Mouse (Mus musculus): Measurements from ENCODE around the gene Nckap5l. TPM values are rescaled to one million over a fixed set of nuclear protein-coding genes. Genes with fewer than 3 reads are reported as not detected.

Gene Nckap5l
- polyA plus RNA-seq, 1 experiment: 6.1 TPM

- H3K36me3 ChIP-seq (ENCODE audit: control insufficient read depth, insufficient read depth, low read length, poor library complexity, severe bottlenecking): no peaks in the 10 kb centered on the region
- H3K4me3 ChIP-seq (ENCODE audit: low read depth, low read length): no peak overlapping the region
- no peak overlapping the region for H3K27ac ChIP-seq (ENCODE audit: insufficient read depth, low read length)
- no peaks in the 10 kb centered on the region for H3K27me3 ChIP-seq (ENCODE audit: control insufficient read depth, insufficient read depth, low read length, poor library complexity, severe bottlenecking)
- no peaks in the 10 kb centered on the region for H3K4me1 ChIP-seq (ENCODE audit: control insufficient read depth, insufficient read depth, low read length)
- H3K9me3 ChIP-seq (replicated peaks; ENCODE audit: control insufficient read depth, insufficient read depth, low read length, poor library complexity, severe bottlenecking): no peaks in the 10 kb centered on the region
- TF ChIP-seq CTCF (IDR thresholded peaks at IDR 0.05; ENCODE audit: low read depth, low read length) (no peak), EP300 (IDR thresholded peaks at IDR 0.05; ENCODE audit: insufficient read depth, low read depth, low read length) (no peak), POLR2A (IDR thresholded peaks at IDR 0.05; ENCODE audit: insufficient read depth, low read length) (no peak)
- H3K9ac ChIP-seq (ENCODE audit: low read depth, poor library complexity, severe bottlenecking): no peak overlapping the region
These were observed 18.4 kb downstream of the Nckap5l start for GRCm38 (mm10) chr15:99438966-99439698.

DNA sequence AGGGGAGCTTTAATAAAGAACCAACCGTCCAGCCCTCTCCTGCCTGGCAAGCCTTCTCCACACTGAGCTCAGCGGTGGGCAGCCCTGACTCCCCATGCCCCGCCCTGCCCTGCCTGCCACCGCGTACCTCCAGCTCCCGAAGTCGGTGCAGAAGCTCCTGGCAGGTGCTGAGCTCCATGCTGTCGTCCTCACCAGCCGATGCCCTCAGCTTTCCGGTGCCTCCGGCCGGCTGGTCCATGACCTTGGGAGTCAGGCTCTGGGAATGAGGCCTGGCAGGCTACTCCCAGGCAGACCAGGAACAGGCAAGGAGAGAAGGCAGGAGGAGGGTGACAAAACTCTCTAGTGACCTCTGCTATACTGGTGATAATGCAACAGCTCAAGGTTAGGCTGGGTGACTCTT lies 23.6 kb downstream of the Nckap5l start:
- no peak for TF ChIP-seq EP300 (IDR thresholded peaks at IDR 0.05; ENCODE audit: insufficient read depth, low read depth, low read length)
- no peak for TF ChIP-seq POLR2A (IDR thresholded peaks at IDR 0.05; ENCODE audit: insufficient read depth, low read length)
- no peak for TF ChIP-seq CTCF (IDR thresholded peaks at IDR 0.05; ENCODE audit: low read depth, low read length)
- H3K36me3 ChIP-seq (ENCODE audit: control insufficient read depth, insufficient read depth, low read length, poor library complexity, severe bottlenecking): no peaks in the 10 kb centered on the region; the same call in 1 of the 2 replicates

GRCm38 (mm10) chr15:99433081-99433718 lies 24.3 kb downstream of the Nckap5l start:
- Histone ChIP-seq H3K27ac (ENCODE audit: insufficient read depth, low read length) (no peak overlapping the region), H3K36me3 (ENCODE audit: control insufficient read depth, insufficient read depth, low read length, poor library complexity, severe bottlenecking) (no peaks in the 10 kb centered on the region; the same call in 1 of the 2 replicates), H3K9me3 (replicated peaks; ENCODE audit: control insufficient read depth, insufficient read depth, low read length, poor library complexity, severe bottlenecking) (no peaks in the 10 kb centered on the region), H3K4me1 (ENCODE audit: control insufficient read depth, insufficient read depth, low read length) (no peaks in the 10 kb centered on the region), H3K27me3 (ENCODE audit: control insufficient read depth, insufficient read depth, low read length, poor library complexity, severe bottlenecking) (no peaks in the 10 kb centered on the region), H3K4me3 (ENCODE audit: low read depth, low read length) (no peak overlapping the region), H3K9ac (ENCODE audit: low read depth, poor library complexity, severe bottlenecking) (no peak overlapping the region)
- TF ChIP-seq POLR2A (IDR thresholded peaks at IDR 0.05; ENCODE audit: insufficient read depth, low read length) (no peak), EP300 (IDR thresholded peaks at IDR 0.05; ENCODE audit: insufficient read depth, low read depth, low read length) (no peak), CTCF (IDR thresholded peaks at IDR 0.05; ENCODE audit: low read depth, low read length) (no peak)

More for the DNA sequence above, 23.6 kb downstream of the Nckap5l start:
- no peak overlapping the region for H3K9ac ChIP-seq (ENCODE audit: low read depth, poor library complexity, severe bottlenecking)
- H3K4me3 ChIP-seq (ENCODE audit: low read depth, low read length): no peak overlapping the region
- no peaks in the 10 kb centered on the region for H3K4me1 ChIP-seq (ENCODE audit: control insufficient read depth, insufficient read depth, low read length)
- no peak overlapping the region for H3K27ac ChIP-seq (ENCODE audit: insufficient read depth, low read length)
- no peaks in the 10 kb centered on the region for H3K27me3 ChIP-seq (ENCODE audit: control insufficient read depth, insufficient read depth, low read length, poor library complexity, severe bottlenecking)
- no peaks in the 10 kb centered on the region for H3K9me3 ChIP-seq (replicated peaks; ENCODE audit: control insufficient read depth, insufficient read depth, low read length, poor library complexity, severe bottlenecking)

- no peaks in the 10 kb centered on the region for H3K9me3 ChIP-seq (replicated peaks; ENCODE audit: control insufficient read depth, insufficient read depth, low read length, poor library complexity, severe bottlenecking)
- no peak overlapping the region for H3K4me3 ChIP-seq (ENCODE audit: low read depth, low read length)
- no peak overlapping the region for H3K27ac ChIP-seq (ENCODE audit: insufficient read depth, low read length)
- H3K4me1 ChIP-seq (ENCODE audit: control insufficient read depth, insufficient read depth, low read length): no peaks in the 10 kb centered on the region
- H3K36me3 ChIP-seq (ENCODE audit: control insufficient read depth, insufficient read depth, low read length, poor library complexity, severe bottlenecking): no peaks in the 10 kb centered on the region; the same call in 1 of the 2 replicates
- no peaks in the 10 kb centered on the region for H3K27me3 ChIP-seq (ENCODE audit: control insufficient read depth, insufficient read depth, low read length, poor library complexity, severe bottlenecking)
- H3K9ac ChIP-seq (ENCODE audit: low read depth, poor library complexity, severe bottlenecking): no peak overlapping the region
- TF ChIP-seq POLR2A (IDR thresholded peaks at IDR 0.05; ENCODE audit: insufficient read depth, low read length) (no peak), CTCF (IDR thresholded peaks at IDR 0.05; ENCODE audit: low read depth, low read length) (no peak), EP300 (IDR thresholded peaks at IDR 0.05; ENCODE audit: insufficient read depth, low read depth, low read length) (no peak)
These were observed 25.6 kb downstream of the Nckap5l start for GRCm38 (mm10) chr15:99431967-99432366.

DNA sequence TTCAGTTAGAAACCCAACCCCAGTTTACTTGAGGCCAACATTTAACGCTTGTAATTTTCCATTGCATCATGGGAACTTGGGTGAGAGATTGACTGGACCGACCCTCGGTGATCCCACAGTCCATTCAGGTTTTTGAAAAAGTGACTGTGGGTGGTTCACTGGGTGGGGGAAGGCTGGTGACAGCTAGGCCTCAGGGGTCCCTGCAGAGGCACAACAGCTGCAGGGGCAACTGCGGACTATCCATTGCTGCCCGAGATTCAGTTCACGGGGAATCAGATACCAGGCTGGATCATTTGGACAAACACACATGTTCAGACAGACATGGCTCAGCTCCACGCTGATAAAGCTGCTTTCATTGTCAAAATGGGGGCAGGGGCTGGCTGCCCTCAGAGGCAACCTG lies 26.0 kb downstream of the Nckap5l start:
- H3K4me1 ChIP-seq (ENCODE audit: control insufficient read depth, insufficient read depth, low read length): no peaks in the 10 kb centered on the region
- TF ChIP-seq CTCF (IDR thresholded peaks at IDR 0.05; ENCODE audit: low read depth, low read length) (no peak), EP300 (IDR thresholded peaks at IDR 0.05; ENCODE audit: insufficient read depth, low read depth, low read length) (no peak), POLR2A (IDR thresholded peaks at IDR 0.05; ENCODE audit: insufficient read depth, low read length) (no peak)
- no peaks in the 10 kb centered on the region; the same call in 1 of the 2 replicates for H3K36me3 ChIP-seq (ENCODE audit: control insufficient read depth, insufficient read depth, low read length, poor library complexity, severe bottlenecking)
- H3K9ac ChIP-seq (ENCODE audit: low read depth, poor library complexity, severe bottlenecking): no peak overlapping the region
- H3K9me3 ChIP-seq (replicated peaks; ENCODE audit: control insufficient read depth, insufficient read depth, low read length, poor library complexity, severe bottlenecking): no peaks in the 10 kb centered on the region
- no peak overlapping the region for H3K27ac ChIP-seq (ENCODE audit: insufficient read depth, low read length)
- H3K27me3 ChIP-seq (ENCODE audit: control insufficient read depth, insufficient read depth, low read length, poor library complexity, severe bottlenecking): no peaks in the 10 kb centered on the region
- no peak overlapping the region for H3K4me3 ChIP-seq (ENCODE audit: low read depth, low read length)

GRCm38 (mm10) chr15:99431063-99431462 lies 26.5 kb downstream of the Nckap5l start:
- no peak overlapping the region for H3K4me3 ChIP-seq (ENCODE audit: low read depth, low read length)
- no peak overlapping the region for H3K27ac ChIP-seq (ENCODE audit: insufficient read depth, low read length)
- no peak overlapping the region for H3K9ac ChIP-seq (ENCODE audit: low read depth, poor library complexity, severe bottlenecking)
- no peaks in the 10 kb centered on the region for H3K9me3 ChIP-seq (replicated peaks; ENCODE audit: control insufficient read depth, insufficient read depth, low read length, poor library complexity, severe bottlenecking)
- TF ChIP-seq POLR2A (IDR thresholded peaks at IDR 0.05; ENCODE audit: insufficient read depth, low read length) (no peak), CTCF (IDR thresholded peaks at IDR 0.05; ENCODE audit: low read depth, low read length) (no peak), EP300 (IDR thresholded peaks at IDR 0.05; ENCODE audit: insufficient read depth, low read depth, low read length) (no peak)
- H3K36me3 ChIP-seq (ENCODE audit: control insufficient read depth, insufficient read depth, low read length, poor library complexity, severe bottlenecking): no peaks in the 10 kb centered on the region; the same call in 1 of the 2 replicates
- H3K4me1 ChIP-seq (ENCODE audit: control insufficient read depth, insufficient read depth, low read length): no peaks in the 10 kb centered on the region
- H3K27me3 ChIP-seq (ENCODE audit: control insufficient read depth, insufficient read depth, low read length, poor library complexity, severe bottlenecking): no peaks in the 10 kb centered on the region

Measured in ES-Bruce4 (cell line).